Mouse (Mus musculus): ENCODE data around the gene Pde4b.

DNA sequence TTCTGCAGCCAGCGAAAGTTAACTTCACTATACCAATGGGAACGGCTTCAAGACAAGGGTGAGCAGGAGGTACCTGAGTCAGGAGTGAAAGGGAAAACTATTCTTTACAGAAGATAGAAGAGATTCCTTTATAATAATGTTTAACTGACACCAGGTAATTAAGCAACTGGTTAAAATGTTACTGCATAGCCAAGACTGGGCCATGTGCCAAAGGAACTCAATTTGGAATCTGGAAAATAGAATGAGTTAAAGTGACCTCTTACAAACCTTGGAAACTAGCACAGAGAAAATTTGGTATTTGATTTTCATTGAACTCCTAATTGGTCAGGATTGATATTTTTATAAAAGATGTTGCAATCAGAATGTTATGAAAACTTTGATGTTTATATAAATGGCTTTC is 228.7 kb downstream of the Pde4b start:
- no peak for TF ChIP-seq CTCF (IDR thresholded peaks at IDR 0.05; ENCODE audit: borderline replicate concordance, control insufficient read depth, extremely low read depth, insufficient read depth, low read length, poor library complexity)
- TF ChIP-seq POLR2A (IDR thresholded peaks at IDR 0.05; ENCODE audit: control insufficient read depth, extremely low read depth, insufficient read depth, low read length, poor library complexity), result no peak

Measured in thymus, adult 2 months (tissue).